Mouse (Mus musculus) NIH3T3 (cell line): ENCODE measurements at regions not wholly inside any gene's neighbourhood (a gene's known extent, or its start where the extent isn't known, plus 50 kb on each side); places are given as distances from the start of the nearest gene placed in this dataset.
A peak's percentile ranks its signal among the peaks of the same experiment; 100 is the strongest.
"Not testable (repeated sequence)": the region's sequence is repeated elsewhere in the genome, so short reads cannot be mapped to it uniquely, and the experiment has no call there.

Experiments
- DNase-seq: peaks from one replicate; pipeline ENCODE4 v3.0.0-alpha.2; 2012; ENCODE audit warnings: low read depth

DNA sequence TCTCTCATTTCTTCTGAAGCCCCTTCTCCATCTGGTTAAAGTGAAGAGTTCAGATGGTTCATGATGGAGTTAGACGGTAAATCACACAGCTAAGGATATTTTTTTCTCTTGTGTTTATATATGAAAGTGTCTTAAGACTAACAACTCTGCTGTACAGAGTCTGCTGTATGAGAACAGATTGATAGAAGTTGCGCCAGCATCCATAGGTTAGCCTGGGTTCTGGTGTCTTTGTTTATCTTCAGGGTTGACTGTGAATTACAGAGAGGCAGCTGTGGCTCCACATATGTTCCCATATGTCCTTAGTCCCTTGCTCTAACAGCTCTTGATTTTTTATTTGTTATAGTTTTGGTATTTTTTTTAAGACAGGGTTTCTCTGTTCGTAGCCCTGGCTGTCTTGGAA lies 334.9 kb upstream of the Api5 start:
- no peak for DNase-seq

DNA sequence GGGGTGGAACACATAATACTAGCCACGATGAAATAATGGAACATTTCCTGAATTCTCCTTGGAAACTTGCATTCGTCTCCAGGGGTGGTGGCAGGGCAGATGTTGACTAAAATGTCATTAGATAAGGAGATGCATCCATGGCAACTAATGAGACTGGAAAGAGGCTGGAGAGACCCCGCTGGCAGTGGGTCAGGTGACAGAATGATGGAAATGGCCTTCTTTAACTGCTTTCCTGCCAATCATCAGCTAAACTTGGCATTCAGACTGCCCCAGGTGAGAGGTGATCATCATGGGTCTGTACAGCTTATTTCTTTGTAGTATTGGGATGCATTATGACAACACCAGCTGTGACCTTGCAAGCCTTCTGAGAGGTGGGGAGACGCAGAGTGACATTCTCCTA lies 334.3 kb upstream of the Api5 start:
- no peak for DNase-seq

DNA sequence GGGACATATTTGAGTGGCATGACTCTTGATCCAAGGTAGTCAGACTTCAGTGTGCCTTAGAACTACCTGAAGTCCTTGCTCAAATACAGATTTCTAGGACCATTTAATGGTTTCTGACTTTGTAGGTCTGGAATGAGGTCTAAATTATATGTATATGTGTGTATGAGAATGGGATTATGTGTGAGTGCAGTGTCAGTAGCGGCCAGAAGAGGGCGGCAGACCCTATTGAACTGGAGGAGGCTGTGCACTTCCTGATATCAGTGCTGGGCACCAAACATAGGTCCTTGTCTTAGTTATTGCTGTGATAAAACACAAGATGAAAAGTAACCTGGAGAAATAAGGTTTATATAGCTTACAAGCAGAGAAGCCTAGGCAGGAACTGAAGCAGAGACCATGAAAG lies 328.6 kb upstream of the Api5 start:
- DNase-seq, result peak; percentile 2

DNA sequence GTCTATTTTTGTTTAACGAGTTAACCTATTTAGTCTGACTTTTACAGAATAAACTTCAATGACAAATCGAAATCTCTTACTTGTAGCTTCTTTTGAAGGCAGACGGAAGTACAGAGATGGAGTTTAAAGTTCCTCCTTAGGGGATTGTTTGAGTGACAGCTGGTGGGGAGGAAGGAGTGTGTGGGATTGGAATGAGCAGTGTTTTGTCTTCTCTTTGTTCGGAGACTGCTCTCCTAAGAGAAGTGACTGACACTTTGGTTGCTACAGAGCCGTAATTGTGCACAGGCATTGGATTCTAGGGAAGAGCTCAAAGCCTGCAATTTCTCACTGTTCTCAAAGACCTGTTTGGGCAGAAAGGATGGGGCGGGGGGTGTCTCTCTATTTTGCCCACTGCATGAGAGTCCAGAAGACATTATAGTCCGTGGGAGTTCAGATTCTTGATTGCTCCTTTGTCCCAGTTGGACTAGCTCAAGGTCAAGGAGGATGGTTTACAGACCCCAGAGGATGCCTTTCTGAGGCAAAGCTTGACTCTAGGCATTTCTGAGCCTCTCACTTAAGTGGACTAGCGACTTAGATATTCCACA lies 327.0 kb upstream of the Api5 start:
- no peak for DNase-seq

DNA sequence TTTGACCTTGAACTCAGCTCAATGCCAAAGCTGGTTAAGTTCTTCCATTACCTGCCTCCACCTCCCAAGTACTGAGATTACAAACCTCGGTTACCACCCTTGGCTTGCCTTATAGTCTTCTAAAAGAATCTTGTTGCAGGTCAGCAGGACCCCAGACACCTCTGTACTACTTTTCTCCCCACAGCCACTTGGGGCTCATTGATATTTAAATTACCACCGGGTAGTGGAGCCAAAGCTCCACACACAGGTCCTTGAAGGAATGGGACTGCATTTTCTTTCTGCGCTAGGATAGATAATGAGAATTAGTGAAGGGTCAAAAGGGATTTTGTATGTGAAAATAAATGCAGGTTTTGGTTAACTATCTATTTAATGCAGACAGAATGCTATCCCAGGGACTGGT lies 326.5 kb upstream of the Api5 start:
- DNase-seq, result no peak

DNA sequence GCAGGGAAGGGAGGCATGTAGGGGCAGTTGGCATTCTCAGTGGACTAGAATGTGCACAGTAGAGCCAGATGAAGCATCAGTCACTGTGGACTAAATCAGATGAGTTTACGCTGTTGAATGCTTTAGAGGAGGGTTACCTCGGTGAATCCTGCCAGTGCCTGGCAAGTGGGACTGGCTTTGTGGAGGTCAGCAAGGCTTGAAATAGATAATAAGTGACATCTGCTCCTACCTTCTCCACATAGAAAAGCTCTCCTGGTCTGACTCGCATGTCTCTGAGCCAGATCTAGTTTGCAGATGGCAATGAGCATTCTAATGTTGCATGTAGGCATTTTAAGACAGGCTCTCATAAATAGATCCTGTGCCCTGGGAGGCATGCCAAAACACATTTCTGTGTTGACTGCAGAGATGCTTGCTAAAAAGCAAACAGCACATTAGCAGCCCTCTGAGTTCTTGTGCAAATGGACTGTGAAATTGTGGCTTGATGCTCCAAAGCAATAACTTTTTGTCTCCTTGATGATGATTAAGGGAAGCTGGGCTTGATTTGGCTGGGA lies 310.3 kb upstream of the Api5 start:
- DNase-seq, result no peak

DNA sequence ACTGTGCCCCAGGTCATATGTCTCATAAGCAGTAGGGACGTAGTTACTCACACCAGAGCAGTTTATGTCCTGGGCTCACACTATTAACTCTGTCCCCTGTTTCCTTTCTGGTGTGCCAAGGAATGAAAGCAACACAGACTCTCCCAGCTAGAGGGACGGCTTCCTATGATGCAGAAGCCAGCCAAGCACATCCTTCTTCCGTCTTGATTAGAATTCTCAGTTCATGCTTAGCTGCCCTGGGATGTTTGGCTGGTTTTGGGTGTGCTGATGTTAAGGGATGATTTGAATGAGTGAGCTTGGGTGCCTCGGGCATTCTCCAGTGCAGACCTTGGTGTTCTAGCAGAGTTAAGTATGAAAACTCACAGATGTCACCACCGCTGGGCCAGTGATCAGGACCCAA lies 291.9 kb upstream of the Api5 start:
- DNase-seq, result no peak

DNA sequence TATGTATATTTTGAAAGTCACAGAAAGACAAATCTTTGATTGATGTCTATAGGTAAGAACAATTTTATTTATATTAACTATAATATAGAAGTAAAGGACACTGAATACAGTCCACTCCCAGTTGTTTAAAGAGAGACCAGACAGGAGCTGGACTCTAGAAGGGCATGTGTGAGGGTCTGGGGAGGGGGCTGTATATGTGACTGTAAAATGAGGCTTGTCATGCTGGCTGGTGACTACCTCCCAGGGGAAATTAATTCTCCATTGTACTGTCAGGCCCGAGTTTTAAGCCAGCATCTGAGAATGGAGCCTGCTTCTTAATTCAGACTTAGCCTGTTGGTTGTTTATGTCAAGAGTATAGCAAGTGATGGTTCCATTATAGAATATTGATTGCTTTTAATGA lies 261.4 kb upstream of the Api5 start:
- DNase-seq, result no peak

DNA sequence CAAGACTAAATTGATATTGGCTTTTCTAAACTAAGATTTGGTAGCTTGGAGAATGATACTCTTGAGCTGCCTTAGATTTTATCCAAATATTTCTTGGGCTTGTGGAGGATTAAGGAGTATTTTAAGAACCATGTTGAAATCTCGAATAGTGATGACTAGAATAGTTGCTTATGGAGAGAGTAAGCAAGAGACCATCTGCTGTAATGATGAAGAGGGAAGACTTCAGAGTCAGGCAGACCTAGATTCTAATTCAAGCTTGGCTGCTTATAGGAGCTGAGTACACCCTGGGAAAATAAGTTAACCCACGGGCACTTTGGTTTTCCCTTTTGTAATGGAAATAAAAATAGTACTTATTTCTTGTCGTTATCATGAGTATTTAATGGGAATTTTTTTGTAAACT lies 257.3 kb upstream of the Api5 start:
- DNase-seq, result no peak

DNA sequence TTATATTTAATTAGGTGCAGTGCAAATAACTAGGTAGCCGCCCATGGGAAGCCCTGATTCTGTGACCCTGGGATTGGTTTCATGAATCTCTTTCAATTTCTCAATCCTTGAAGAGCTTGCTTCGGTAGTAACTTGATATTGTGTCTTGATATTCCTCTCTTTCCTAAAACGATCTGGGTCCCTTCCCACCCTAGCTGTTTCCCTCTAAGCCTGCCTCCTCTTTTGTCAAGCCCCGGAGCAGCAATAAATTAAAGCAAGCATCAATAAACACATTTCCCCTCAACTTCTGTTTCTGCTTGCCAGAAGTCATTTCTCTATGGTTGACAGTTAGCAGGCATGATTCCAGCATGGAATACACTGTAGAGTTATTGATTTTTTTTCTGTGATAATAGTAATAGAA lies 252.6 kb upstream of the Api5 start:
- no peak for DNase-seq

DNA sequence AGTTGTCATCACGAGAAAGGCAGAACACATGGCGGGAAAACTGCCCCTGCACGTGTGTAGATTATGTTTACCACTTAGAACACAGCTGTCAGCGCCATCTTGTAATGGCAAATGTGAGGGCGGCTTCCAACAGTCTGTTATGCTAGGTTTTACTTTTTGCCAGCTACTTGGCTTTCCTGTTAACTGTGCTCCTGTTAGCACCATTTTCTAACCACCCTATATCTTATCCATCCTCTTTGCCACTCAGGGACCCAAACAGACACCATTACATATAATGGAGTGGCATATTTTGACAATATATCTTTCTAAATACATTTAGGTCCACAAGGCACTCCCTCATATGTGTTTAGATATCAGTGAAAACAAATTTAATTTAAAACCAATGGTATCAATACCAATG lies 247.7 kb upstream of the Api5 start:
- DNase-seq, result not testable (repeated sequence)

DNA sequence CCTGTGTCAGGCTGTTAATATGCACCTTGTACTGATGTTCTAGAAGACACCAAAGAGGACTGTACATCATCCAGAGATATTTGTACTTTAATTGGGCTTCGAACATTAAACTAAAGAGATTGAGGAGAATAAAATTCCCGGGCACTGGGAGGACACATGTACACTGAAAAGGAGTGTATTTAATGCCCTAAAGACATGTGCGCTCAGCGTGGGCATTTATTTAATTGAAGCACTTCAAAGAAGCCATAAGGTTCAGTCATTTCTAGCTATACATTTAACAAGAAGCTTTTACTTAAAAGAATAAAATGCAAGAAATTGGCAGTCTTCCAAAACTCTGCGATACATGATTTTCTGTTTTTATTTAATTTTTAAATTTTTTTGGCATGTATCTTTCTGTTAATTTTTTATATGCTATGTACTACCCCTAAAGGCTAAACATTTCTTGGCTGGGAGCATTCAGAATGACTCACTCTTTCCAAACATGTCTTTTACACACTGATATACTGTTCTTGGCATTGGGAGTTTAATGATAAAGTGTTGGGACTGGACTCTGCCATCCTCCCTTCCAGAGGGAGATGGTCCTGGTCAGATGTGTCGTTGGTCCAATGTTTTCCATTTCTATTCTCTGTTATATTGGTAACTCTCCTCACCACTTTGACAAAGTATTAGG lies 242.3 kb upstream of the Api5 start:
- no peak for DNase-seq

DNA sequence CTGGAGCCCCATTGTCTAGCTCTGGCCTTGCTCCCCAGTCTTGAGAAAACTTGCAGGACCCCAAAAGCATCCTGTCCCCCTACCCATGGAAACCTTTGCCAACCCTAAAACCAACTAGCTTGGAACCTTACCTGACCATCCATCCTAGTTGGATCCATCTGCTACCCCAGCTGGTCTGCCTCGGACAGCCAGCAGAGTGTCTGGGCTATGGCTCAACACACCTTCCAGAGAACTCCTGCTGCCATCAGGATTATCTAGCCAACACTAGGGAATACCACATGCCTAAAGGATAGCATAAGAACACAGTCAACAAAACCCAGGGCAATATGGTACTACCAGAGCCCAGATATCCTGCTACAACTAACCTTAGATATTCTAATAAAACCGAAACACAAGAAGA lies 227.9 kb upstream of the Api5 start:
- no peak for DNase-seq

DNA sequence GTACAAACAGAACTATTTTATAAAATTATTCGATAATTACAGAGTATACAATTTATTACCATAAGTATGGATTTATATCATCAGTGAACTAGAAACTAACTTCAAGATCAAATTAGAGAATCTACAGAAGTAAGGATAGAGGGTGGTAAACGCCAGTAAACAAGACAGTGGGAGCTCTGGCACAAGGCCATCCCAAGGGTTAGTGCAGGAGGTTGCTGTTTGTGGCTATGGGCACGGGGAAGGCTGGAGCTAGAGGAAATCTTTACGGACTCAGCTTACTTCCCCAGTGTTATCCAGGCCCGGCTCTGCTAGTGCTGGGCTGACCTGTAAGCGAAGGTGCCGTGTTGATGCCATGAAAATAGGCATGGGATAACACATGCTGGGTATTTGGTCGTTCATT lies 220.5 kb upstream of the Api5 start:
- no peak for DNase-seq
